Mouse (Mus musculus): Measurements from ENCODE around the gene Rnf111. TPM values are rescaled to one million over a fixed set of nuclear protein-coding genes. Genes with fewer than 3 reads are reported as not detected.

Rnf111 gene
- total and polyA plus RNA-seq, 3 experiments = 10.4 to 17.6 (median 11.8) TPM

GRCm38 (mm10) chr9:70392563-70392907 is 111.0 kb downstream of the Rnf111 start:
- Histone ChIP-seq H3K9ac (ENCODE audit: insufficient read depth, low read depth) (no peak overlapping the region), H3K79me2 (replicated peaks; ENCODE audit: control insufficient read depth, extremely low read depth, insufficient read depth, poor library complexity, severe bottlenecking) (no peaks in the 10 kb centered on the region), H3K4me1 (ENCODE audit: control insufficient read depth in 1 of 2, insufficient read depth in 2 of 2) (0 out of 4 replicates have a peak, but pooled peaks cover 2% of the 10 kb centered on the region in 2 experiments), H3K9me3 (replicated peaks; ENCODE audit: low read length) (peaks cover 2% of the 10 kb centered on the region), H3K27me3 (replicated peaks) (no peaks in the 10 kb centered on the region), H3K4me2 (ENCODE audit: insufficient read depth, low read depth, poor library complexity, severe bottlenecking) (no peak overlapping the region), H3K27ac (ENCODE audit: insufficient read depth, low read depth) (no peak overlapping the region), H3K36me3 (replicated peaks in 1 of 2; ENCODE audit: control insufficient read depth in 1 of 2, insufficient read depth in 1 of 2, low read length in 1 of 2) (peaks cover 58 to 94% of the 10 kb centered on the region in 2 experiments), H3K4me3 (replicated peaks in 1 of 3; ENCODE audit: low read depth in 2 of 3, low read length in 2 of 3, poor library complexity in 1 of 3) (no peak overlapping the region)
- in situ Hi-C loops (cut with MboI; ENCODE audit: low pct_ligation_motif_present, low pct_unique_long_range_greater_than_20kb, low sequenced_read_pairs) (no loop called here), dilution Hi-C loops (cut with MboI; ENCODE audit: extremely low pct_ligation_motif_present, extremely low pct_unique_long_range_greater_than_20kb, low sequenced_read_pairs) (no loop called here)
- TF ChIP-seq KAT2A (IDR thresholded peaks at IDR 0.05; ENCODE audit: insufficient replicate concordance, low read length) (no peak), CTCF (conservative IDR thresholded peaks at IDR 0.05 in 1 of 2, IDR thresholded peaks at IDR 0.05 in 1 of 2; ENCODE audit: low read depth in 2 of 2, low read length in 2 of 2) (peak in 1 of 2 experiments; percentile 64; a peak in 2 of 4 replicates), JUN (IDR thresholded peaks at IDR 0.05; ENCODE audit: insufficient read depth, low read depth, low read length) (no peak), GABPA (IDR thresholded peaks at IDR 0.05; ENCODE audit: insufficient replicate concordance, low read depth, low read length) (no peak), RAD21 (IDR thresholded peaks at IDR 0.05; ENCODE audit: low read depth, low read length) (peak; percentile 66), SMC3 (IDR thresholded peaks at IDR 0.05; ENCODE audit: low read depth, low read length) (peak; percentile 53), JUND (conservative IDR thresholded peaks at IDR 0.05; ENCODE audit: low read depth, low read length) (no peak), ETS1 (conservative IDR thresholded peaks at IDR 0.05; ENCODE audit: low read depth, low read length) (no peak)
- no peak for DNase-seq (ENCODE audit: extremely low read depth)

- no peak overlapping the region for H3K4me3 ChIP-seq (replicated peaks in 1 of 3; ENCODE audit: low read depth in 2 of 3, low read length in 2 of 3, poor library complexity in 1 of 3)
- DNase-seq (ENCODE audit: extremely low read depth) = peak; percentile 43
- H3K9me3 ChIP-seq (replicated peaks; ENCODE audit: low read length) = peaks cover 2% of the 10 kb centered on the region
- in situ Hi-C loops (cut with MboI; ENCODE audit: low pct_ligation_motif_present, low pct_unique_long_range_greater_than_20kb, low sequenced_read_pairs) = no loop called here
- no peaks in the 10 kb centered on the region for H3K27me3 ChIP-seq (replicated peaks)
- dilution Hi-C loops (cut with MboI; ENCODE audit: extremely low pct_ligation_motif_present, extremely low pct_unique_long_range_greater_than_20kb, low sequenced_read_pairs) = no loop called here
- H3K9ac ChIP-seq (ENCODE audit: insufficient read depth, low read depth) = no peak overlapping the region
- no peak overlapping the region for H3K4me2 ChIP-seq (ENCODE audit: insufficient read depth, low read depth, poor library complexity, severe bottlenecking)
- no peaks in the 10 kb centered on the region for H3K79me2 ChIP-seq (replicated peaks; ENCODE audit: control insufficient read depth, extremely low read depth, insufficient read depth, poor library complexity, severe bottlenecking)
- H3K4me1 ChIP-seq (ENCODE audit: control insufficient read depth in 1 of 2, insufficient read depth in 2 of 2) = 0 out of 4 replicates have a peak, but pooled peaks cover 2% of the 10 kb centered on the region in 2 experiments
- H3K36me3 ChIP-seq (replicated peaks in 1 of 2; ENCODE audit: control insufficient read depth in 1 of 2, insufficient read depth in 1 of 2, low read length in 1 of 2) = peaks cover 63 to 94% of the 10 kb centered on the region in 2 experiments
- no peak overlapping the region for H3K27ac ChIP-seq (ENCODE audit: insufficient read depth, low read depth)
- TF ChIP-seq MAFK (IDR thresholded peaks at IDR 0.05; ENCODE audit: insufficient replicate concordance, low read length) (peak; percentile 54; the same call in 1 of the 2 replicates), BHLHE40 (IDR thresholded peaks at IDR 0.05; ENCODE audit: low read depth, low read length) (no peak), GABPA (IDR thresholded peaks at IDR 0.05; ENCODE audit: insufficient replicate concordance, low read depth, low read length) (no peak)
Observed at GRCm38 (mm10) chr9:70391660-70392562, 111.6 kb downstream of the Rnf111 start.

- in situ Hi-C loops (cut with MboI; ENCODE audit: low pct_ligation_motif_present, low pct_unique_long_range_greater_than_20kb, low sequenced_read_pairs) (no loop called here), dilution Hi-C loops (cut with MboI; ENCODE audit: extremely low pct_ligation_motif_present, extremely low pct_unique_long_range_greater_than_20kb, low sequenced_read_pairs) (no loop called here)
- Histone ChIP-seq H3K4me2 (ENCODE audit: insufficient read depth, low read depth, poor library complexity, severe bottlenecking) (no peak overlapping the region), H3K4me1 (ENCODE audit: control insufficient read depth in 1 of 2, insufficient read depth in 2 of 2) (0 out of 4 replicates have a peak, but pooled peaks cover 2% of the 10 kb centered on the region in 2 experiments), H3K36me3 (replicated peaks in 1 of 2; ENCODE audit: control insufficient read depth in 1 of 2, insufficient read depth in 1 of 2, low read length in 1 of 2) (peaks cover 63 to 94% of the 10 kb centered on the region in 2 experiments), H3K79me2 (replicated peaks; ENCODE audit: control insufficient read depth, extremely low read depth, insufficient read depth, poor library complexity, severe bottlenecking) (no peaks in the 10 kb centered on the region), H3K27ac (ENCODE audit: insufficient read depth, low read depth) (no peak overlapping the region), H3K9me3 (replicated peaks; ENCODE audit: low read length) (peaks cover 2% of the 10 kb centered on the region), H3K4me3 (replicated peaks in 1 of 3; ENCODE audit: low read depth in 2 of 3, low read length in 2 of 3, poor library complexity in 1 of 3) (no peak overlapping the region), H3K27me3 (replicated peaks) (no peaks in the 10 kb centered on the region), H3K9ac (ENCODE audit: insufficient read depth, low read depth) (no peak overlapping the region)
- DNase-seq (ENCODE audit: extremely low read depth) = no peak
- no peak for TF ChIP-seq E2F4 (IDR thresholded peaks at IDR 0.05; ENCODE audit: insufficient replicate concordance, low read depth, low read length)
- no peak for TF ChIP-seq MEF2A (IDR thresholded peaks at IDR 0.05; ENCODE audit: borderline replicate concordance, low read depth, low read length)
- no peak for TF ChIP-seq RAD21 (IDR thresholded peaks at IDR 0.05; ENCODE audit: low read depth, low read length)
- TF ChIP-seq CHD2 (IDR thresholded peaks at IDR 0.05; ENCODE audit: low read length) = no peak
- TF ChIP-seq MXI1 (IDR thresholded peaks at IDR 0.05; ENCODE audit: low read depth, low read length) = no peak
Observed at GRCm38 (mm10) chr9:70391042-70391441, 112.5 kb downstream of the Rnf111 start.
